In genomic region chrX:145515498-145516158, GRCm38 (mm10) we compare ENCODE assay signal across 17 mouse cellular contexts. TPM values are rescaled to one million over a fixed set of nuclear protein-coding genes. Genes with fewer than 3 reads are reported as not detected.
DNase-seq lines count a peak whose midpoint lies in the region; ATAC-seq lines count a peak whose summit lies in the region.
"Had no signal": no experiment of that assay in that cellular context is flagged by ENCODE, and none has a peak within 500 bp of the region (broad histone marks: within the 10 kb centered on the region; RNA-seq: fewer than 3 reads in every experiment).

No protein-coding gene starts in this region.

- peak overlapping the region; percentile 66 for H3K27ac ChIP-seq in kidney, embryonic 16.5 days (ENCODE audit: low read length)
- H3K27ac ChIP-seq: forebrain, embryonic 15.5 days; hindbrain, embryonic 15.5 days; layer of hippocampus, adult 2 months had no signal

- WGBS in kidney, embryonic 16.5 days = 38% methylated on average over 9 of the region's 9 CpGs

- H3K4me3 ChIP-seq in kidney, embryonic 16.5 days (ENCODE audit: low read length) = 0 out of 2 replicates have a peak overlapping the region, but pooled peaks have one; percentile 8
- H3K4me3 ChIP-seq: embryonic facial prominence, embryonic 12.5 days; forebrain, embryonic 15.5 days; hindbrain, embryonic 15.5 days; layer of hippocampus, adult 2 months; megakaryocyte, embryonic 14.5 days had no signal

- peak; percentile 76; the same call in 1 of the 2 replicates for ATAC-seq in kidney, embryonic 16.5 days (ENCODE audit: low FRiP score, low TSS enrichment)
- ATAC-seq in inflammation-experienced regulatory T-cells, adult 6 months = no peak
- ATAC-seq: activated CD4-positive, CD25-positive, alpha-beta regulatory T cell, adult 4 months; forebrain, embryonic 15.5 days; liver, postnatal 0 days had no signal

- DNase-seq in embryo, embryonic 10.5 days (ENCODE audit: low spot score) = peak; percentile 41
- DNase-seq in embryo, embryonic 9.5 days (ENCODE audit: extremely low spot score) = no peak
- no peak for DNase-seq in kidney, adult 8-10 months
- peak; percentile 14 to 29 for DNase-seq in kidney, postnatal 36 days
- peak; percentile 27 for DNase-seq in testis, postnatal 14 days (ENCODE audit: low spot score)
- DNase-seq in cerebellum, adult 9-10 months = no peak
- DNase-seq: cerebellum, adult 11 months; liver, postnatal 0 days; thymus, postnatal 14 days had no signal

- H3K36me3 ChIP-seq in kidney, embryonic 16.5 days (ENCODE audit: insufficient read depth, low read length) = no peaks in the 10 kb centered on the region
- H3K36me3 ChIP-seq: embryonic facial prominence, embryonic 12.5 days; forebrain, embryonic 15.5 days; hindbrain, embryonic 15.5 days had no signal

- peak overlapping the region; percentile 31 for H3K4me2 ChIP-seq in kidney, embryonic 16.5 days (replicated peaks; ENCODE audit: low read depth, low read length)
- H3K4me2 ChIP-seq: embryonic facial prominence, embryonic 12.5 days; forebrain, embryonic 15.5 days; hindbrain, embryonic 15.5 days had no signal

- H3K9ac ChIP-seq in kidney, embryonic 16.5 days (replicated peaks; ENCODE audit: low read length) = no peak overlapping the region
- H3K9ac ChIP-seq: embryonic facial prominence, embryonic 12.5 days; forebrain, embryonic 15.5 days; hindbrain, embryonic 15.5 days; liver, postnatal 0 days had no signal

- H3K9me3 ChIP-seq in kidney, embryonic 16.5 days (ENCODE audit: low read length) = no peaks in the 10 kb centered on the region
- H3K9me3 ChIP-seq: embryonic facial prominence, embryonic 12.5 days; forebrain, embryonic 15.5 days; hindbrain, embryonic 15.5 days; megakaryocyte, embryonic 14.5 days had no signal

- no peaks in the 10 kb centered on the region for H3K27me3 ChIP-seq in kidney, embryonic 16.5 days (ENCODE audit: insufficient read depth, low read length)
- H3K27me3 ChIP-seq: embryonic facial prominence, embryonic 12.5 days; forebrain, embryonic 15.5 days; hindbrain, embryonic 15.5 days had no signal

- H3K4me1 ChIP-seq in kidney, embryonic 16.5 days (ENCODE audit: insufficient read depth, low read length) = peaks cover 5% of the 10 kb centered on the region; the same call in 1 of the 2 replicates
- H3K4me1 ChIP-seq: embryonic facial prominence, embryonic 12.5 days; forebrain, embryonic 15.5 days; hindbrain, embryonic 15.5 days; megakaryocyte, embryonic 14.5 days had no signal

RNA-seq across cellular contexts. Expression of gene Amot, which starts 10.6 kb away (rescaled TPM):
- 25.5 TPM in 2 replicates for polyA plus RNA-seq in kidney, embryonic 16.5 days (2015; fragmentation: Nextera tagmentation; extraction: Ambion mirVana)
- polyA plus RNA-seq in inflammation-experienced regulatory T-cells, adult 6 months (2017; shearing (Covaris generic)) = under 1 TPM in 2 of 3 experiments, not detected in 1; 0.17 to 0.21 TPM

Comparison
In these comparisons a context has a peak if more than half of its experiments do, and no peak if none do; other contexts are left out.
1. DNase-seq: peak in embryo, embryonic 10.5 days (single experiment), kidney, postnatal 36 days (2 of 2) and testis, postnatal 14 days (single experiment); none in embryo, embryonic 9.5 days (single experiment), kidney, adult 8-10 months (0 of 2) and cerebellum, adult 9-10 months (single experiment).
2. RNA of gene Amot, which starts 10.6 kb away (polyA plus RNA-seq): 25.5 TPM in kidney, embryonic 16.5 days; 0.17 to 0.21 TPM in inflammation-experienced regulatory T-cells, adult 6 months; every median in the first group is over 10 times any median in the second.